Mouse (Mus musculus) intestine, embryonic 15.5 days (tissue): ENCODE results near the gene Lgr4. TPM values are rescaled to one million over a fixed set of nuclear protein-coding genes. Genes with fewer than 3 reads are reported as not detected.

Experiments used
- ATAC-seq: fragments of 200-750 bp; cut with Nextera tagmentation; 2 replicates; pipeline ENCODE4 v1.8.0; 2017; ENCODE audit warnings: moderate TSS enrichment, moderate library complexity
- H3K27ac ChIP-seq: fragments of 300-500 bp; sonication (generic); 2 replicates; pipeline ENCODE4 v1.5.1; 2015; ENCODE audit warnings: mild to moderate bottlenecking, inconsistent platforms
- H3K27me3 ChIP-seq: fragments of 300-500 bp; sonication (generic); replicated peaks from 2 replicates; pipeline ENCODE4 v1.6.1; 2015; ENCODE audit warnings: inconsistent platforms
- H3K36me3 ChIP-seq: fragments of 300-500 bp; sonication (generic); 2 replicates; pipeline ENCODE4 v1.6.1; 2015; ENCODE audit warnings: inconsistent platforms
- H3K4me1 ChIP-seq: fragments of 300-500 bp; sonication (generic); replicated peaks from 2 replicates; pipeline ENCODE4 v1.6.1; 2015; ENCODE audit warnings: inconsistent platforms
- H3K4me2 ChIP-seq: fragments of 300-500 bp; sonication (generic); replicated peaks from 2 replicates; pipeline ENCODE4 v1.6.1; 2015; ENCODE audit warnings: mild to moderate bottlenecking, inconsistent platforms
- H3K4me3 ChIP-seq: fragments of 300-500 bp; sonication (generic); replicated peaks from 2 replicates; pipeline ENCODE4 v1.5.1; 2015; ENCODE audit warnings: inconsistent platforms
- H3K9ac ChIP-seq: fragments of 300-500 bp; sonication (generic); 2 replicates; pipeline ENCODE4 v1.6.1; 2015; ENCODE audit warnings: inconsistent platforms
- H3K9me3 ChIP-seq: fragments of 300-500 bp; sonication (generic); 2 replicates; pipeline ENCODE4 v1.6.1; 2016; ENCODE audit warnings: inconsistent platforms
- WGBS: fragments of 180-500 bp; shearing (Covaris S2); methylation state at CpG from one replicate; pipeline ENCODE4 v1.1.7; 2015; 5-methylcytosine and 5-hydroxymethylcytosine counted together
- polyA plus RNA-seq: library from polyadenylated mRNA; unstranded; fragments of >200 nt; fragmentation: Nextera tagmentation; extraction: Ambion mirVana; gene quantifications from 2 replicates; pipeline ENCODE4 v1.2.1, GENCODE M21; 2015

Lgr4 gene
- polyA plus RNA-seq, 1 experiment from 2014 or later: 29.4 TPM

DNA sequence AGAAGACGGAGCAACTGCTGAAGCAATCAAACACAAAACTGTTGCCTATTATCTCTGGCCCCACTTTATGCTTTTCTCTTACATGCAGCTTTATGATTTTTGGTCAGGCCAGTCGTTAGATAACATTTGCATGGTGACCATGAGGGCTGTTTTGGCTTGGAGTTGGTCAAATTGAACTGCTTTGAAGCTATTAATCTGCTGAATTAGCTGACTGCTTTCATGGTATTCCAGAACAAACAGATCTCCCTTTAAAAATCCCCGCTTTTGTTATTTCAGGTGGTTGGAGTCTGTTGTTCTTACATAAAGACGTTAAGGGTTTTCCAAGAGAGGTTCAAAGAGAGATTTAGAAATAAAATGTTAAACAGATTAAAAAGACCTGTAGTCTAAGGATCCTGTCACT, 141.0 kb downstream of the Lgr4 start:
- Histone ChIP-seq H3K27ac (no peak overlapping the region), H3K36me3 (no peaks in the 10 kb centered on the region), H3K4me1 (no peaks in the 10 kb centered on the region), H3K27me3 (no peaks in the 10 kb centered on the region), H3K9me3 (no peaks in the 10 kb centered on the region), H3K4me2 (no peak overlapping the region), H3K9ac (no peak overlapping the region), H3K4me3 (no peak overlapping the region)
- ATAC-seq: no peak
- 70% methylated on average over 4 of the region's 4 CpGs for WGBS

DNA sequence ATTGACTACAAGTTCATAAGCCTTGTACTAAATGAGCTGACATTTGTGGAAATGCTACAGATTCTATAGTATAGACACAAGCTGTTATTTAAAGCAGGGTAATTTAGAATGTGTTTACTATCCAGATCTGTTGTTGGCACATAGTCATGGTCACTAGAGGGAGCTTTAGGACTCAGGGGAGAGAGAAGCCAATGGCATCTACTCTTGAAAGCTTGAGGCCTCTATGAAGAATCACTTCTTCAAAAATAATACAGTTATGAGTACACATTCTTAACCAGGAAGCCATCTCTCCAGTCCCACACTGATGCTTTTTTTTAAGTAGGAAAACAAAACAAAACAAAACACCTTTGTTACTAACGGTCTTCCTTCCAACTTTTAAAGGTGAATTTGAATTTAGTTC, 145.7 kb downstream of the Lgr4 start:
- no peaks in the 10 kb centered on the region for H3K9me3 ChIP-seq
- H3K27me3 ChIP-seq: no peaks in the 10 kb centered on the region

More for the DNA sequence above, 145.7 kb downstream of the Lgr4 start:
- Histone ChIP-seq H3K4me2 (no peak overlapping the region), H3K4me3 (no peak overlapping the region), H3K36me3 (no peaks in the 10 kb centered on the region), H3K27ac (no peak overlapping the region), H3K9ac (no peak overlapping the region), H3K4me1 (no peaks in the 10 kb centered on the region)
- ATAC-seq: no peak
- WGBS: 100% methylated on average over 1 of the region's 1 CpGs

Other genes with a start within 250 kb of the Lgr4 start
- gene Bdnf, start 242.9 kb upstream of the Lgr4 start, polyA plus RNA-seq: 2.5 TPM in 2 replicates
- gene Lin7c, start 26.8 kb upstream of the Lgr4 start, polyA plus RNA-seq: 64.3 and 72.0 TPM in 2 replicates
- gene Ccdc34, start 100.2 kb downstream of the Lgr4 start, polyA plus RNA-seq: 45.8 and 51.1 TPM in 2 replicates